Mouse (Mus musculus) WW6 (cell line): ENCODE measurements around the gene 4930522L14Rik.
A peak's percentile ranks its signal among the peaks of the same experiment; 100 is the strongest.
"Not testable (repeated sequence)": the region's sequence is repeated elsewhere in the genome, so short reads cannot be mapped to it uniquely, and the experiment has no call there.

Source experiments
- DNase-seq: peaks from one replicate; pipeline ENCODE4 v3.0.0-alpha.2; 2013; ENCODE audit warnings: low read depth, low spot score

Gene 4930522L14Rik

DNA sequence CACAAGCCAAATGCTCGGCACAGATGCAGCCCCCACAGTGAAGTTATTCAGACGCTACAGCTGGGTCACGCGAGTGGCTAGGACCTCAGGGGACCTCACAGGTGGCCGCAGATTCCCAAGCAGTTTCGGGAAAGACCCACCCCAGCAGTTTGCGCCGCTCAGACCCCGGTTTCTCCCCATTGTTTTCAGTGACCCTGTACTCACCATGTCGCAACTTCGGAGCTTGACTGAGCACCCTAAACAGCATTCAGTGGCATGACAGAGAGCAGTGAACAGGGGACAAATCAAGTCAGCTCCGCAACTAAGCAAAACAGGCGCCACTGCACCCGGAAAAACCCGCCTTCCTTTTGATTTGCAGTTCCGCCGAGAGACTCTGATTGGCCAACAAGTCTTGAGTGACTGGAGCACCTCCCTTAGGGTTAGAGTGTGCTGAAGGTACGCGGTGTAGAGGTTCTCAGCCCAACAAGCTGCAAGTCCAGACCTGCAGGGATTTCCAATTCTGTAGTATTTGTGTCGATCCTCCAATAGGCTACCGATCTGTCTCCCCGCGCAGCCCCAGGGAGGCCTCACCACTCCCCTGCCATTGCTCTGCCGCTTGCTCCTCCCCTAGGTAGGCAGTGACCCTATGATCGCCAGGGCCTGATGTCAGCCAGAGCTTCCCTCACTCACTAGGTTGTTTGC is at the start of gene 4930522L14Rik:
4930522L14Rik (minus strand) TSS at position 496 of the 681 bp plus-strand sequence.
- DNase-seq = peak; percentile 34

DNA sequence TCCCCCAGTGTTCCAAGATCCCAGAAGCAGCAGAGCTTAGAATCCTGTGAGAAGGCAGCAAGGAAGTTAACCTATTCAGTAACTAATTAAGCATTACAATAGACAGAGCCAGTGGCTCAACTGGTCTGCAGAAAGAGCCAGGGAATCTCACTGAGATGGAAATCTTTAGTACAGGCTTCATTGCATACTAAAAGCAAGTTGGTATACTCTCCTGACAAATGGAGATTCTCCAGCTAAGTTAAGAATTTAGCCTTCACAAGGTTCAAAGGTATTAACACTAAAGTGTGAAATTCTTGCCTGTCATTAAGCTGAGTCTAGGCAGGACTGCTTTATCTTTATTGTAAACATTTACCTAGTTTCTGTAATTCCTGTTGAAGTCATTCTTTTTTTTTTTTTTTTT is 49.8 kb upstream of the 4930522L14Rik start:
- DNase-seq = not testable (repeated sequence)

DNA sequence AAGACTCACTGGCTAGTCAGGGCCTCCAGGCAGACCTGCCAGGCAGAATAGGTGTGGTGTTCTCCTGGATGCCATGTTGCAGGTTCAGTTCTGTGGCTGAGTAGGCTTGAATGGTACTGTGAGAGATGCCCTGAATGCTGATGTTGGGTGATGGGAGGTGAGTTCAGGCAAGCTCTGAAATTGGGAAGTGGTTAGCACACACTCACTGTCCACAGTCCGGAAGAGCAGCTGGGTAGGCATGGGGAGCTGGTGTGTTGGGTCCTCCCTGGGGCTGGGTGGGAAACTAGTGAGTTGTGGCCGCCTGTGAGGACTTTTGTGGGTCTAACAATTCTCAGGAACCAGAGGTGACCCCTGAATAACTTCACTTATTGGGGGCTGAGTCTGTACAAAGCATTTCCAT is 48.3 kb upstream of the 4930522L14Rik start:
- not testable (repeated sequence) for DNase-seq

- DNase-seq = not testable (repeated sequence)
Measured at GRCm38 (mm10) chr5:109797017-109797416, 45.3 kb upstream of the 4930522L14Rik start.

DNA sequence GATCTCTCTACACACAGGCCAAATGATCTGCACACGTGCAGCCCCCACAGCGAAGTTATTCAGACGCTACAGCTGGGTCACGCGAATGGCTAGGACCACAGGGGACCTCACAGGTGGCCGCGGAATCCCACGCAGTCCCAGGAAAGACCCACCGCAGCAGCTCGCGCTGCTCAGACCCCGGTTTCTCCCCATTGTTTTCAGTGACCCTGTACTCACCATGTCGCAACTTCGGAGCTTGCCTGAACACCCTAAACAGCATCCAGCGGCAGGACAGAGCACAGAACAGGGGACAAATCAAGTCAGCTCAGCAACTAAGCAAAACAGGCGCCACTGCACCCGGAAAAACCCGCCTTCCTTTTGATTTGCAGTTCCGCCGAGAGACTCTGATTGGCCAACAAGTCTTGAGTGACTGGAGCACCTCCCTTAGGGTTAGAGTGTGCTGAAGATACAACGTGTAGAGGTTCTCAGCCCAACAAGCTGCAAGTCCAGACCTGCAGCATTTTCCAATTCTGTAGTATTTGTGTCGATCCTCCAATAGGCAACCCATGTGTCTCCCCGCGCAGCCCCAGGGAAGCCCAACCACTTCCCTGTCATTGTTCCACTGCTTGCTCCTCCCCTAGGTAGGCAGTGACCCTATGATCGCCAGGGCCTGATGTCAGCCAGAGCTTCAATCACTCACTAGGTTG is 44.4 kb upstream of the 4930522L14Rik start:
- DNase-seq = peak; percentile 46

DNA sequence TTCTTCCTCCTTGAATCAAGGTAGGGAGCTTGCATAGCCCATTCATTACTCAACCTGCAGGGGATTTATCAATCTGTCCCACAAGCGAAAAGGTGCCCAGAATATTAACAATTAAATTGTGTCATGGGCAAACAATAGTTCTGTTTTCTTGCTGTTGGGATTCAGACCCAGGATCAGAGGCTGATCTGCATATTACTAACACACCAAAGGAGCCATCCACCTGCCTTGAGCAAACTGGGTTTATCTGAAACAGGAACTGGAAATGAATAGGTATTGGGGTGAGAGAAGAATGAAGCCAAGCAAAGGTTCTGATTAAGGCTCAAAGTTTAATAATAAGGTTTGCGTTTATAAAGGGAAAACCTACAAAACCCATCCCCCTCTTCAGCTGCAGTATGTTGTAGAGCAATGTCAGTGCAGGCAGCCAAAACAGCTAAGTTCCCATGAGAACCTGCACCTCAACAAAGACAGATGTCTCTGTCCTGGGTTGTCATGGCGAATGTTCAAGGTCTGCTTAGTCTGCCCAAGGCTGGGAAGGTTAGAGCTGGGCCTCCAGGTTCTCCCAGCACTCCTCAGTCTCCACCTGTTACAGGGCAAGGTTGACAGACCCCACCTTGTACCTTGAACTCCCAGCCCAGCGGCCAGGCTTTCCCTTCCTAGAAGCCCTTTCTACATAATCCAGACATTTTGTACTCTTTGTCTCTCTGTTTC is 541 bp upstream of the 4930522L14Rik start:
- DNase-seq = not testable (repeated sequence)

DNA sequence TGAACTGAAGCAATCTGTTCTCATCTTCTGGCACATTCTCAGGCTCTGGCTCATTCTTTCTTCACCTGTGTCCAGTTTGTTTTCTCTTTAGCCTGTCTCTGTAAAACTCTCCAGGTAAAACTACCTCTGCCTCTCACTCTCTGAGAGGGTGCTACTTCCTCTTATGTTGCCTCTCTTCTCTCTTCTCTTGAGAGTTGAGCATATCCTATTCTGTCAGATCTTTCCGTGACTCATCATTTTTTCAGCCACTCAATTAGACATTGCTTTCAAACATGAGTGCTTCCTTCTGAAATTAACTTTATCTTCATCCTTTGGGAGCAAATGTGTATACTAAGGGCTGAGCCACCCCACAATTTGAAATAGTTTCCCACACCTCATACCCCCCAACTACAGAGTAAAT is 6.6 kb downstream of the 4930522L14Rik start:
- not testable (repeated sequence) for DNase-seq

- not testable (repeated sequence) for DNase-seq
Measured at GRCm38 (mm10) chr5:109717341-109717740, 34.3 kb downstream of the 4930522L14Rik start.

GRCm38 (mm10) chr5:109691205-109691965 is 60.3 kb downstream of the 4930522L14Rik start:
- DNase-seq = peak; percentile 5

DNA sequence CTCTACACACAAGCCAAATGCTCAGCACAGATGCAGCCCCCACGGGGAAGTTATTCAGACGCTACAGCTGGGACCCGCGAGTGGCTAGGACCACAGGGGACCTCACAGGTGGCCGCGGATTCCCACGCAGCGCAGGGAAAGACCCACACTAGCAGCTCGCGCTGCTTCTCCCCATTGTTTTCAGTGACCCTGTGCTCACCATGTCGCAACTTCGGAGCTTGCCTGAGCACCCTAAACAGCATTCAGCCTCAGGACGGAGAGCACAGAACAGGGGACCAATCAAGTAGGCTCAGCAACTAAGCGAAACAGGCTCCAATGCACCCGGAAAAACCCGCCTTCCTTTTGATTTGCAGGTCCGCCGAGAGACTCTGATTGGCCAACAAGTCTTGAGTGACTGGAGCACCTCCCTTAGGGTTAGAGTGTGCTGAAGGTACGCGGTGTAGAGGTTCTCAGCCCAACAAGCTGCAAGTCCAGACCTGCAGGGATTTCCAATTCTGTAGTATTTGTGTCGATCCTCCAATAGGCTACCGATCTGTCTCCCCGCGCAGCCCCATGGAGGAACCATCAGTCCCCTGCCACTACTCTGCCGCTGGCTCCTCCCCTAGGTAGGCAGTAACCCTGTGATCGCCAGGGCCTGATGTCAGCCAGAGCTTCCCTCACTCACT is 61.0 kb downstream of the 4930522L14Rik start, which contains the start of gene 5430403G16Rik:
5430403G16Rik (minus strand) TSS at position 505 of the 665 bp plus-strand sequence.
- peak; percentile 71 for DNase-seq
